Mouse (Mus musculus) heart, adult 2 months (tissue): ENCODE measurements at regions not wholly inside any gene's neighbourhood (a gene's known extent, or its start where the extent isn't known, plus 50 kb on each side); places are given as distances from the start of the nearest gene placed in this dataset.

ENCODE experiments used
- DNase-seq, 2 experiments: peaks; one replicate each; pipeline ENCODE4 v3.0.0; 2021
- H3K27ac ChIP-seq: fragments of 200-600 bp; 2 replicates; pipeline ENCODE4 v1.8.1; 2022
- H3K27me3 ChIP-seq: fragments of 200-500 bp; 2 replicates; pipeline ENCODE4 v1.6.1; 2012; ENCODE audit warnings: mild to moderate bottlenecking, low read length, inconsistent platforms, mixed read lengths; ENCODE audit not compliant: control insufficient read depth, insufficient read depth
- H3K36me3 ChIP-seq: fragments of 200-500 bp; 2 replicates; pipeline ENCODE4 v1.6.1; 2012; ENCODE audit warnings: low read length, inconsistent platforms; ENCODE audit not compliant: control insufficient read depth, insufficient read depth
- H3K4me1 ChIP-seq: fragments of 200-500 bp; 2 replicates; pipeline ENCODE4 v1.6.1; 2011; ENCODE audit warnings: low read length; ENCODE audit not compliant: control insufficient read depth, insufficient read depth
- H3K4me3 ChIP-seq: fragments of 200-600 bp; 2 replicates; pipeline ENCODE4 v1.8.1; 2022
- H3K79me2 ChIP-seq: fragments of 200-500 bp; replicated peaks from 2 replicates; pipeline ENCODE4 v1.6.1; 2012; ENCODE audit warnings: mild to moderate bottlenecking, inconsistent platforms, low read length, moderate library complexity, mixed read lengths; ENCODE audit not compliant: control insufficient read depth, insufficient read depth
- H3K9ac ChIP-seq: fragments of 200-500 bp; 2 replicates; pipeline ENCODE4 v1.6.1; 2012; ENCODE audit warnings: low read depth, mild to moderate bottlenecking, control low read depth, inconsistent platforms, low read length, mixed read lengths
- CTCF ChIP-seq: fragments of 200-600 bp; IDR thresholded peaks from 2 replicates; pipeline ENCODE4 v1.8.1; 2022; ENCODE audit warnings: antibody characterized with exemption, mild to moderate bottlenecking, moderate library complexity
- POLR2A ChIP-seq: fragments of 200-500 bp; IDR thresholded peaks from 2 replicates; pipeline ENCODE4 v1.6.1; 2011; ENCODE audit warnings: mild to moderate bottlenecking, low read depth, low read length, control low read depth; ENCODE audit not compliant: insufficient read depth
- WGBS: fragments of 180-500 bp; shearing (Covaris S2); methylation state at CpG from one replicate; pipeline ENCODE4 v1.1.7; 2018; 5-methylcytosine and 5-hydroxymethylcytosine counted together
- intact Hi-C: fragments of 180-260 bp; cut with DNase I; formaldehyde crosslinking; loops from one replicate; pipeline ENCODE4 v1.15.1; 2025

- TF ChIP-seq CTCF: peak; percentile 66
- no peak for TF ChIP-seq POLR2A
- Histone ChIP-seq H3K36me3 (no peaks in the 10 kb centered on the region), H3K4me3 (no peak overlapping the region), H3K9ac (no peak overlapping the region), H3K27ac (no peak overlapping the region), H3K27me3 (no peaks in the 10 kb centered on the region), H3K4me1 (no peaks in the 10 kb centered on the region), H3K79me2 (no peaks in the 10 kb centered on the region)
- peak in 1 of 2 experiments; percentile 19 for DNase-seq
- 68% methylated on average over 8 of the region's 8 CpGs for WGBS
- intact Hi-C loops: loop anchor here (5.0 kb wide), 1 partner anchor 175 kb away; no protein-coding TSS in a partner anchor
Measured at GRCm38 (mm10) chr15:54677660-54678059, 793.0 kb downstream of the Gm7489 start.
